Mouse (Mus musculus) gastrocnemius, postnatal 14 days (tissue): Measurements from ENCODE around the gene Ndufb10. TPM values are rescaled to one million over a fixed set of nuclear protein-coding genes. Genes with fewer than 3 reads are reported as not detected.

Source experiments
- DNase-seq: peaks from one replicate; pipeline ENCODE4 v3.0.0; 2021; ENCODE audit warnings: mixed read lengths
- intact Hi-C: fragments of 180-260 bp; cut with DNase I; formaldehyde crosslinking; loops from one replicate; pipeline ENCODE4 v1.15.1; 2025; ENCODE audit warnings: low total_unique reads
- total RNA-seq, 2 experiments: library from RNA; stranded (reverse); gene quantifications; 2 replicates each; pipeline ENCODE4 v1.2.3; 2021

Gene Ndufb10
- total RNA-seq, 2 experiments from 2014 or later = 467 to 532 TPM

DNA sequence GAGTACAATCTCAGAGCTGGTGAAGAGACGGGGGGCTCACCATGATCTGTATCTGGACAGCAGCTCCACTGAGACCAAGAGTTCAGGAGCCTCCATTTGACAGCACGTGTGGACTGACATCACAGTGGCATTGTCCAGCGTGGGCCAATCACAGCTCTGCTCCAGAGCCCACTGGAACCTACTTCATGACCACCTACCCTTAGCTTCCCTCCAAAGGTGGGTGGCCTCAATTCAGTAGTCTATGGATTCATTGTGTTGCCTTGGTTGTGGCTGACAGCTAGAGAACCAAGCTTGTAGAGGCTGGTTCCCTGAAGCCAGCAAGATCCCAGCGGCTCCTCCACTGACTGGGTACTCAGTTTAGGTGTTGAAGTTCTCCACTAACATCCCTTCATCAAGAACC lies 6.3 kb downstream of the Ndufb10 start, which contains the start of the genes Rnf151 and Rps2:
Gene Rnf151 (minus strand): TSS at position 121 of the 400 bp plus-strand sequence.
Gene Rps2 (plus strand): TSS at position 174 of the 400 bp plus-strand sequence.
- intact Hi-C loops = no loop called here
- DNase-seq = no peak

- intact Hi-C loops = no loop called here
These were observed 8.1 kb downstream of the Ndufb10 start for GRCm38 (mm10) chr17:24716166-24716682.

GRCm38 (mm10) chr17:24715556-24715955 lies 8.7 kb downstream of the Ndufb10 start:
- intact Hi-C loops = no loop called here
- no peak for DNase-seq

More at GRCm38 (mm10) chr17:24716166-24716682, 8.1 kb downstream of the Ndufb10 start:
- DNase-seq = peak; percentile 3

- intact Hi-C loops = no loop called here
- no peak for DNase-seq
These were observed 15.6 kb downstream of the Ndufb10 start for GRCm38 (mm10) chr17:24708646-24709045.

GRCm38 (mm10) chr17:24707801-24708425 lies 16.4 kb downstream of the Ndufb10 start:
- intact Hi-C loops = no loop called here
- no peak for DNase-seq

DNA sequence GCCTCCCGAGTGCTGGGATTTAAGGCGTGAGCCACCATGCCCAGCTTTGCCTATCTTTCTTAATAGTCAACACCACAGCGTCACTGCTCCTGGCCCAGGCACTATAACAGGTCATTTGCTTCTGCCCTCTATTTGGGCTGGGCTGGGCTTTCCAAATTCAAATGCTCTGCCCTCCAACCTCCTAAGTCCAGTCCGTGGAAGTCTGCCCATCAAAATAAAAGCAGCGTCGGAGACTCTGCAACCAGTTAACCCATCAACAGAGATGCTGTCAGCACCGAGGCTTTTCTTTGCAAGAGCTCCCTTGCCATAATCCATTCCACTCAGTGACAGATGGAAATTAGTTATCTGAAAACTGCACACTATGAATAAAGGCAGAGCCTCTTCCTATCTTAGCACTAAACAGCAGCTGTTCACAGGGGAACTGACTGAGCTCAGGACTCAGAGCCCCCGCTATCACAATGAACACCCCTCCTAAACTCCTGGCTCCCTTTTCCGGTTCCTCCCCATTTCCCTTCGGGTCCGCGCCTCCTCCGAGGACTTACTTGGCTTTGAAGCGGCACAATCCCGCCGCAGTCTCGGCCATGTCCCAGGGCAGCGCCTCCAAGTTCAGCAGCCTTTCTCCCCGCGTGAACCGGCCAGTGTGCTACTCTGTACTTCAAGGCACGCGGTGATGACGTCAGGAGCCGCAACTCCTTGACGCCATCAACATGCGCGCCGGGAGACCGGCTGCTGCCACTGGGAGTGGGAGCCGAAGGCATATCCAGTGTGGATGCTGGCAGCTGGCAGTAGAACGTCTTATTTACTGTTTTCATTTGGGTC lies 17.1 kb downstream of the Ndufb10 start, which contains the start of gene Tbl3:
Gene Tbl3 (minus strand): TSS at position 679 of the 819 bp plus-strand sequence.
- intact Hi-C loops = no loop called here
- DNase-seq = peak; percentile 92

DNA sequence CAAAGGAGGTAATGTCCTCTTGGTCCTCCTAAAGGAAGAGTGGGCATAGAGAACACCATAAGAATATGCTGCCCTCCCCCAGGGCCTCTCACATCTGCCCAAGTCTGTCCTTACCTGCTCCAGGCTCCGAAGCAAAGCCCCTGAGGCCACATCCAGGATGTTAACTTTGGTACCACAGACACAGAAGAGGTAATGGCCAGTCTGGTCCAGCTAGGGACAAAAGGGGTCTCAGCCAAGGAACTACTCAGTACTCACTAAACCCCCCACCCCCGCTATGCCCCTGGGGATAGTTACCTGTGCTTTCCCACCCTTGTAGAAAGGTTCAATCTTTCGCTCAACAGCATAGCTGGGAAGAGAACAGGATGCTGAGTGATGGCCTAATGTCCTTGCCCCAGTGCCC lies 18.5 kb downstream of the Ndufb10 start:
- intact Hi-C loops = no loop called here
- DNase-seq = no peak

GRCm38 (mm10) chr17:24701251-24701650 lies 23.0 kb downstream of the Ndufb10 start:
- intact Hi-C loops = no loop called here
- DNase-seq = no peak

GRCm38 (mm10) chr17:24699473-24699872 lies 24.8 kb downstream of the Ndufb10 start:
- no peak for DNase-seq
- intact Hi-C loops = no loop called here

DNA sequence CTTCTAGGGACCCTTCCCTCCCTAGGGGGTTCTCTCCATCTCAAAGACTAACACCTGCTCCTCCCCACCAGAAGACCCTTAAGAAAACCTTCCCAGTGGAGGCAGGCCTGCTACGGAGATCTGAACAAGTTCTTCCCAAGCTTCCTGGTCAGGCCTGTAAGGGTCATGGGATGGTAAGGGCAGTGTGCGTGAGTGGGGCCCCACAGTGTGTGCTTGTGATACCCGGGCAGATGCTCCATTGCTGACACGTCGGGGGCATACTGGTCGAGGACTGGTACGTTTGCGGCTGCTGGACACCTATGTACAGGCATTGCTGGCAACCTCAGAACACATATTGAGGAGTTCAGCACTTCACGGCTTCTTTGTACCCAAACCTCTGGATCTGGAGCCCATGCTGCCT lies 25.6 kb downstream of the Ndufb10 start:
- intact Hi-C loops = no loop called here
- DNase-seq = no peak

DNA sequence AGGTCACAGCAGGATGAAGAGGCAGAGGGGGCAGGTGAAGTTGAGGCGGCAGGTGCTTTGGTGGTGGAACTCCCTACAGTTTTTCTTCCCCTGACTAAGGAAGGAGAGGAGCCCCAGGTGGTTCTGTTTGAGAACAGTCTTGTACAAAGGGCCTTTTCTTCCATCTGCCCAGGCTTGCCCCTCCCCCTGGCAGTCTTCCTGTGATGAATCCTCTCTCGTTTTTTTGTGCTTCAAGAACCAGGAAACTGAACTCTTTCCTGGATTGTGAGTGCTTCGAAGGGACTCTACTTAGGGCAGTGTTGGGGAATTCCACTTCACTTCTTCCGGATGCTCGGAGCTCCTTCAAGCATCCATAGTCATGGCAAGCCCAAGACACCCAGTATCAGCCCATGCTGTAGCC lies 26.3 kb downstream of the Ndufb10 start:
- DNase-seq = no peak
- intact Hi-C loops = no loop called here

DNA sequence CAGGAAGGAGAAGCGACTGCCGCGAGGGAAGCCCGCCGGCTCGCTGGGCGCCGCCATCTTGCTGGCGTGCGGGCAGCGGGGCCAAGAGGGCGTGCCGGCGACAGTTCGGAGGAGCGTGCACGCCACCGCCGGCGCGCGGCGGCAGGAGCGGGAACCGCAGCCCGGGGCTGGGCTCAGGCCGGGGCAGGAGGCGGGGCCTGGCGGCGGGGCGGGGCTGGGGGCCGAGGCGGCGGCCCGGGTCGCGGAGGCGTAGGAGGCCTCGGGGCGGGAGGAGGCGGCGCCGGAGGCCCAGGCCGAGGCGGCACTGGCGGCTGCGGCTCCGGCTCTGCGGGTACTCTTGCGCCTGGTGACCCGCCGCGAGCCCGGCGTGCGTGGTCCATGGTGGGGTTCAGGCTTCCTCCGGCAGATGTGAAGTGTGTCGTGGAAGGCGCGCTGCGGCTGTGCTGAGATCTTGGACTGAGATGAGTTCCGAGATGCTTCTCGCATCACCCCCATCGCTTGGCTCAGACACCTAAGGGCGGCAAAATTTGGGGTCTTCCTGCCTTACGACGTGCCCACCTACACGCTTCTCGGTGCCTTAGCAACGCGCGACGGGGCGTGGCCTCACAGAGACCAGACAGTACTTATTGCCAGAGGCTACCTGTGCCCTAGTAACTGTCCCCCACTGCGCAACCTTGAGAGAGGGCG lies 28.1 kb downstream of the Ndufb10 start, which contains the start of the genes Gfer and Noxo1:
Gene Gfer (minus strand): TSS at position 146 of the 687 bp plus-strand sequence.
Gene Noxo1 (plus strand): TSS at position 224 of the 687 bp plus-strand sequence.
- DNase-seq = peak; percentile 92
- intact Hi-C loops = no loop called here

- no peak for DNase-seq
- intact Hi-C loops = no loop called here
These were observed 28.8 kb downstream of the Ndufb10 start for GRCm38 (mm10) chr17:24695326-24696010.

GRCm38 (mm10) chr17:24692385-24692784 lies 31.9 kb downstream of the Ndufb10 start:
- intact Hi-C loops = no loop called here

GRCm38 (mm10) chr17:24689251-24690081 lies 34.8 kb downstream of the Ndufb10 start, which contains the start of gene Syngr3:
Syngr3 (minus strand) TSS chr17:24689955.
- no peak for DNase-seq
- intact Hi-C loops = no loop called here

More at GRCm38 (mm10) chr17:24692385-24692784, 31.9 kb downstream of the Ndufb10 start:
- no peak for DNase-seq

DNA sequence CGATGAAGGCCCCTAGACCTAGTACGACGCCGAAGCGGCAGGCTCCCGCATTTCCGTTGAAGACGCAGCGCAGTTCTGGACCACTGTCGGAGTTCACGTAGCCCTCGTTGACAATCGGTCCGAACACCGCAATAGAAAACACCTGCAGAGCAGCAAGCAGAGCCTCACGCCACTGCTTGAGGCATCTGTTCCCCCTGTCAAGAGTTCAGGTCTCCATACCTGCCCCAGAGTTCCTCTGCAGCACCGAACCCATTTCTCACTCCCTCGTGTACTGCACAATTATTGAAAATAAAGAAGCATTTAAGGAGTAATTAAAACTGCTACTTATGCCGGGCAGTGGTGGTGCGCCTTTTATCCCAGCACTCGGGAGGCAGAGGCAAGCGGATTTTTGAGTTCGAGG lies 36.7 kb downstream of the Ndufb10 start:
- intact Hi-C loops = no loop called here
- no peak for DNase-seq

GRCm38 (mm10) chr17:24687146-24687595 lies 37.1 kb downstream of the Ndufb10 start:
- DNase-seq = no peak
- intact Hi-C loops = no loop called here

DNA sequence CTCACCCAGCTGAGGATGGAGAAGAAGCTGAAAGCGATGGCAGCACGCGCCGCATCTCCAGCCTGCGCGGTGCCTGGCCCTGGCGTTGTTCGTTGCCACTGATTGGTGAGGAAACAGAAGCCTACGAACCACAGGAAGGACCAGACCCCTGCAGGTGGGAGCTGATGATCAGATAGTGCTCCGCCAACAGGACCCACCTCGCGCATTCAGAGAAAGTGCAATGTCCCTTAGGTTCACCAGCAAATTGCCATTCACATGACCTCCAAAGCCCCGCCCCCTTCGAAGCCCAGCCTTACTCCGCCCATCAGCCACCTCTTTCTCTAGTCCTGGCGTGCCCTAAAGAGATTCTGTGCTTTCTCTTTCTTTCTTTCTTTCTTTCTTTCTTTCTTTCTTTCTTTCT lies 37.8 kb downstream of the Ndufb10 start:
- intact Hi-C loops = no loop called here
- DNase-seq = no peak
